Mouse (Mus musculus) lung, postnatal 36 days (tissue): ENCODE measurements at regions not wholly inside any gene's neighbourhood (a gene's known extent, or its start where the extent isn't known, plus 50 kb on each side); places are given as distances from the start of the nearest gene placed in this dataset.

Experiments
- DNase-seq: peaks from one replicate; pipeline ENCODE4 v3.0.0; 2022; ENCODE audit warnings: mixed read lengths

GRCm38 (mm10) chr12:25323171-25323570 lies 226.2 kb upstream of the Id2 start:
- DNase-seq = no peak

- no peak for DNase-seq
Observed at GRCm38 (mm10) chr12:25320262-25320767, 223.4 kb upstream of the Id2 start.

GRCm38 (mm10) chr12:25319846-25320245 lies 222.9 kb upstream of the Id2 start:
- peak; percentile 40 for DNase-seq

DNA sequence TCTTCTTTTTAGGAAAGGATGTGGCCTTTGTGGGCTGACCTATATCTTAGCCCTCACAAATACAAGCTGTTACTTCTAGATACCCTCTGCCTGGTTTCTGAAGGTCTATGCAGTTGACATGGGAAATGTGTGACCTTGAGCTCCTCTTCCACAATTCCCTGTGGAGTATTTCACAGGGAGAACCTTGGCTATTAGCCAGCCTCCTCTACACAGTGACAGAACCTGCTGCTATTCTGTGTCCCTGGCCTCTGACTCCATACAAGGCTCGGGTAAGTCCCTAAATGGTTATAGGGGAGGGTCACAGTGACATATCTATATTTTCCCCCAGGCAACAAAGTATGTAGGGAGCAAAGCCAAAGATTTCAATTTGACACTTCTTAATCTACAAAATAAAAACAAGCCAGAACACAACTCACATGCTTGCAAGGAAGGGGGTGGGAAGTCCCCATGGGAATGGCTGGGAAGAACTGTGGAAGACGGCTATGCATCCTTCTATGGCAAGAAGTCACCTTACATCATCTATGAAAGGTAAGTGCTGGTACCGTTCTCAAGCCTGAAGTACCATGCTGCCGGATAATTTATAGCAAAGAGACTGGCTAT lies 221.2 kb upstream of the Id2 start:
- DNase-seq = no peak

GRCm38 (mm10) chr12:25315969-25316368 lies 219.0 kb upstream of the Id2 start:
- DNase-seq = peak; percentile 17

GRCm38 (mm10) chr12:25313212-25313611 lies 216.3 kb upstream of the Id2 start:
- DNase-seq = no peak

DNA sequence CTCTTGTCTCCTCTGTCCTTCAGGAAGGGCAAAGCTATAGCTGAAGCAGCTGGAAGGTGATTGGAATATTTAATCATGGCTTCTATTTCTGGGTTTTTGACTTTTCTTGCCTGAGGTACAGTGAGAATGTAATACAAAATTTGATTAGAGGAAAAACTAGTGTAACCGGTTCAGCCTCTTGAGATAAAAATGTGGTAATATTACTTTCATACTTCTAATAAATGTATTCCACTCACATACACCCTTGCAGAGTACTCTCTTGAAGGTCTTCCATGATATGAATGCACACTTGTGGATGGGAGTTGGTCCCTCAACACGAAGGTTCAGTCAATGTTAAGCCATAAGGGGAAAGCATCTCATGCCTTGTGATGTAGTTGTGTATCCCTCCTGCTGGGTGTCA lies 215.4 kb upstream of the Id2 start:
- peak; percentile 53 for DNase-seq

- DNase-seq = peak; percentile 55
Observed at GRCm38 (mm10) chr12:25311728-25312127, 214.8 kb upstream of the Id2 start.

GRCm38 (mm10) chr12:25310293-25310946 lies 213.5 kb upstream of the Id2 start:
- DNase-seq = peak; percentile 80

DNA sequence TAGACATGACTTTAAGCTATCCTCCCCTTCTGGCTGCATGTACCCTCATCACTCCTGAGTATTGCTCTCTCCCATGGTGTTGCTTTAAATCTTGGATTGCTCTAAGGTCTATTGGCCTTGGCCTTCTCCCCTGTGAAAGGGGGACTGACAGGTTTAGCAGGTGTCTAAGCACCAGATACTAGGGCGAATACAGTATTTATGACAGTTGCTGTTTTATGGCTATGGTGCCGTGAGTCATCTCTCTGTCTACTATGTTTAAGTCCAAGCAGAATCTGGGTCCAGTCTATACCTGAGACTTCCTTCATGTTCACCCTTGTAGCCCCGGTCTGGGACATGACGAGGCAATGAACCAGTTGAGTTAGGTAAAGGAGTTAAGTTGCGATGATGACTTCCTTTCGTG lies 212.3 kb upstream of the Id2 start:
- no peak for DNase-seq

GRCm38 (mm10) chr12:25305764-25306653 lies 209.1 kb upstream of the Id2 start:
- no peak for DNase-seq

DNA sequence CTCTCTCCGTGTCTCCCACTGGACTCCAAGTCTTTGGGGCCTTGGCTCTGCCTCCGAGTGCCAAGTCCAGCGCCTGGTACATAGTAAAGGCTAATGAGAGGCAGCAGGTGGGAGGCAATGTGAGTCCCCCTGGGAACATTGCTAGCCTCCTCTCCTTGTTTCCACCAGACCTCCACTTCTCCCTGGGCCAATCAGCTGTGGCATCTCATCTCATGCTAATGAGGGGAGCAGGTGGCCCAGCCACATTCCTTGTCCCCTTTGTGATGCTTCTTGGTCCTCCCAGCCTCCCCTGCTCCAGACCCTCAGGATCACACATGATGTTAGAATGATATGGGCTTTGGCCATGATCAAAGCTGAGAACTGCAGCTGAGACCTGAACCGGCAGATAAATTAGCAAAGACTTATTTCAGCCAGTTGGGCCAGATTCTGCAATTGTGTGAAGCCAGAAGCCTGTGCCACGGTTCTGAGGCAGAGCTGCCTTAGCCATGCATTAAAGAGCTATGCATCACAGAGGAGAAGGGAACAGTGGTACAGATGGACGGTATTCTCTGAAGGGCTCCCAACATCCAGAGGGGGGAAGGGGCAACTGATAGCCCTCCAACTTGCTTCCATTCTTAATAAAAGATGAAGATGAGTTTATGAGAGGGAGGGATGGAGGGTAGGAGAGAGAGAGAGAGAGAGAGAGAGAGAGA lies 208.0 kb upstream of the Id2 start:
- no peak for DNase-seq

GRCm38 (mm10) chr12:25303500-25304050 lies 206.6 kb upstream of the Id2 start:
- DNase-seq = peak; percentile 53

DNA sequence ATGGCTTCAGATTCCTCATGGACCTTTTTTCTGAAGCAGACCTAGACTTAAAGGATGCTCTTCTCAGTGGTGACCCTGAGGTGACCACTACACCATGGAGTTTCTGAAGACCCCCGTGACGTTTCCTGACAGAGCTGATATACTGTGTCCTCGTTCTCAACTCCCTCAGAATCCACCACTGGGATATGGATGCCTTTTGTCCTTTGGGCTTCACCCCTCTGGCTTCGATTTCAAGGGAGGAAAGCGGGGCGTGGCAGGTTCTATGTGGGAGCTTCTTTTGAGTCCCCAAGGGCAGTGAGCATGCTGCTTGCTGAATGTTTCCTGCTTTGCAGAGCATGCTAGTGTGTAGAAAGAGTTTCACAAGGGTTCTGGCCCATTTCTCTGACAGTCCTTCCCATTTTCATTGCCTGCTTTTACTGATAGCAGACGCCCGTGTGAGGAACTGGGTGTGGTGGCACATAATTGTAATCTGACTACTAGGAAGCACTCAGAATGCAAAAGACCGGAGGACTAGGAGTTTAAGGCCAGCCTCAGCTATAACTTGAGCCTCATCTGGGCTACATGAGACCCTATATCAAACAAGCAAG lies 204.0 kb upstream of the Id2 start:
- peak; percentile 58 for DNase-seq

DNA sequence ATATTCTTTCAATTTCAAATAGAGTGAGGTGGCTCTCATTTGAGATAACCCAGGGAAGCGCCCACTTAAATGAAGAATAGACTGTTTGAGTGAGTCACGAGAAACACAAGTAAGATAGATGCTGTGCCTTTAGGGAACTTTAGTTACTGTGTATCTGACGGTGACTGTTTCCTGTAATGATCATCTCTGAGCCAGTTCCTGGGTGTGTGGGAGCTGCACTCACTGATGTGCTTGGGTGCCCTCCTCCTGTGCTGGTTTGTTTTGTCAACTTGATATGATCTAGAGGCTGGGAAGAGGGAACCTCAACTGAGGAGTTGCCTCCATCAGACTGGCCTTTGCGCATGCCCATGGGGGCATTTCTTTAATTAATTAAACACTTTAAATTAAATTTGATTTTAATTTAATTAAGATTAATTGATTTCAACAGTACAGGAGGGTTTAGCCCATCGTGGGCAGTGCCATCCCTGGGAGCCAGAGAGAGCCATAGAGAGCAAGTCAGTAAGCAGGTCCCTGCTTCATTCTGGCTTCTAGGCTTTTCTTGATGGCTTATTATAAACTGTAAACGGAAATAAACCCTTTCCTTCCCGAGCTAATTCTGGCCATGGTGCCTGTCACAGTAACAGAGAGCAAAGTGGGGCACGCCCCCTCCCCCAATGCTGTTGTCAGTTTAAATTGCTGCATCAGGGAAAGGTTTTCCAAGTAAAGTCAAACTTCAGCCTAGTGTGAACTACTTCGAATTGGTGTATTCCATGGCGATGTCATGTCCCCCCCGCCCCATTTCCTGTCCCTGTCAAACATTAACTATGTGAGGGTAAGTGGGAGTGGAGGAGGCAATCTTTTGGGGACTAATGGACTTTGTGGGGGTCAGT lies 202.9 kb upstream of the Id2 start:
- DNase-seq = no peak

DNA sequence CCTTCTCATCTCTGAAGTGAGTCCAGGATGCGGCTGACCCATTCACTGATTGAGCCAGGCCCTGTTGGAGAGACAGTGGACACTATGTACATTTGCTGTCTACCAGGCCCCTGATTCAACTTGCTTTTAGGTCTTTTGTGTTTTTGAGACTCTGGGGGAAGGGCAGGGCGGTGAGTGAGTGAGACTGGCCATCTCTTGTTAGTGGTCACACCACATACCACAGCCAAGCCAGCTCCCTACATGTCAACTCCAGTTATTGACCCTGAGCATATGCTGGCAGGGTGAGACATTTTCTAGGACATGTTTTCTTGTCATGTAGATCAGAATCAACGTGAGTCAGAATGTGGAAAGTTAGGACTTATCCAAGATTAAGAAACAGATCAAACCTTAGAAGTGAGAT lies 201.8 kb upstream of the Id2 start:
- no peak for DNase-seq

DNA sequence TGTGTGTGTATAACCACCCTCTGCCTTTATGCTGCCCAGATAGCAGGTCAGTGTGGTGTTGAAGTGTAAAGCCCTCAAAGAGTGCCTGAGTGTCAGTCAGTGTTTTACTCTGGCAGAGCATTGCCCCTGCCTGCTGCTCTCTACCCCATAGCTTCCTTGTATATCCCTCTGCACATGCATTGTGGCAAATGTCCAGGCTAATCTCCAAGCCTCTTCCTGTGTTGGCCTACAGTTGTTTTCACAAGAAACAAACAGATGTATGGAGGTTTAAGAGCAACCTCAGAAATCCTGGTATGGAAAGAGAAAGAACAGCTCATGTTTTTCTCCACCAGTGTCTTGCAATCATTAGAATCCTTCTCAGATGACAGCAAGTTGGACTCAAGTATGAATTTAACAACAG lies 201.0 kb upstream of the Id2 start:
- DNase-seq = no peak

DNA sequence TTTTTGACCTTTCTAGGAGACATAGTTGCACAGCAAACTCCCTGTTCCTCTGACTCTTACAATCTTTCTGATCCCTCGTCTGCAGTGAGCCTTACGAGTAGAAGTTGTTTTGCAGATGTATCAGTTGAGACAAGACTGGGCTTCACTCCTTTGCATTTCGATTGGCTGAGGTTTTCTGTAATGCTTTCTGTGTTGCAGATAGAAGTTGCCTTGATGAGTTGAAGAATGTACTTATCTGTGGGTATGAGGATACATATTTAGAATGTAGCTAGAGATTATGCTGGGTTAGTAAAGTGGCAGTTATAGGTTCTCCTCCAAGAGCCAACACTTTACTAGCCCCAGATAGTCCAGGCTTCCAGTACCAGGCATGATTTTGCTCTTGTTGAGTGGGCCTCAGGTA lies 199.7 kb upstream of the Id2 start:
- DNase-seq = no peak

GRCm38 (mm10) chr12:25294179-25295025 lies 197.5 kb upstream of the Id2 start:
- no peak for DNase-seq

DNA sequence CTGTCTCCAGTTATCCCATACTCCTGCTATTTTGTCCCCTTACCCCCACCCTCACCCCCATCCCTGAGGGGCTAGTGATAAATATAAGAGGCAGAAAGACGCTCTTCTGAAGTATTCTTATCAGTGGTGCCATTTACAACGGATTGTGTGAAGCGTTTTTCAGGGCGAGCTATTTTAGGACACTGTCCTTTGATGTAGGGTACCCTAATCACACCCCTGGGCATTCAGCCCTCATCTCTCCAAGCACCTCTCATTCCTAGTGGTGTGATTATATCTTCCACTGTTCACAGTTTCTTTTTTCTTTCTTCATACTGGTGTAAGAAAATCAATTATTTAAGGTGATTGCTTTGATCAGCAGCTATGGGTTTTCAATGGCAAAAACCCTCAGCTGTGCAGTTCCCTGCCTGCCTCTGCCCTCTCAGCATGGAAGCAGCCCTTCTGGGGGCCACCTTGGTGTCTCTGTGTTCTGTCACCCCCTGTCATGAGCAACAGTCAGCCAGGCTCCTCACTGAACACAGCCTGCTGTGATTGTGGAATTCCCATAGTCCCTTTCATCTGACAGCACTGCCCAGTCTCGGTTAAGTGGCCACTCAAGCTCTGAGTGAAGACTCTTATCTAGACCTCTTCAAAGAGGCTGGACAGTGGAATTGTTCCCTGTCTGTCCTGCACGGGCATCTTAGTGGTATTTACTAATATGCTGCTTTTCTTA lies 196.7 kb upstream of the Id2 start:
- DNase-seq = peak; percentile 63
